Mouse (Mus musculus) heart, embryonic 15.5 days (tissue): ENCODE results near the gene Cela2a. TPM values are rescaled to one million over a fixed set of nuclear protein-coding genes. Genes with fewer than 3 reads are reported as not detected.
A peak's percentile ranks its signal among the peaks of the same experiment; 100 is the strongest.

Experiments
- ATAC-seq: fragments of 200-750 bp; cut with Nextera tagmentation; replicated peaks from 2 replicates; pipeline ENCODE4 v1.8.0; 2017; ENCODE audit warnings: low read depth, moderate TSS enrichment; ENCODE audit not compliant: insufficient number of reproducible peaks, insufficient read depth, low FRiP score
- H3K27ac ChIP-seq: fragments of 300-500 bp; sonication (generic); 2 replicates; pipeline ENCODE4 v1.5.1; 2015; ENCODE audit warnings: mild to moderate bottlenecking, inconsistent platforms
- H3K27me3 ChIP-seq: fragments of 300-500 bp; sonication (generic); 2 replicates; pipeline ENCODE4 v1.6.1; 2015; ENCODE audit warnings: inconsistent platforms
- H3K36me3 ChIP-seq: fragments of 300-500 bp; sonication (generic); 2 replicates; pipeline ENCODE4 v1.6.1; 2015; ENCODE audit warnings: mild to moderate bottlenecking, inconsistent platforms
- H3K4me1 ChIP-seq: fragments of 300-500 bp; sonication (generic); replicated peaks from 2 replicates; pipeline ENCODE4 v1.6.1; 2015; ENCODE audit warnings: inconsistent platforms
- H3K4me2 ChIP-seq: fragments of 300-500 bp; sonication (generic); 2 replicates; pipeline ENCODE4 v1.6.1; 2015; ENCODE audit warnings: inconsistent platforms, mild to moderate bottlenecking, moderate library complexity
- H3K4me3 ChIP-seq: fragments of 300-500 bp; sonication (generic); 2 replicates; pipeline ENCODE4 v1.5.1; 2015; ENCODE audit warnings: mild to moderate bottlenecking, inconsistent platforms
- H3K9ac ChIP-seq: fragments of 300-500 bp; sonication (generic); 2 replicates; pipeline ENCODE4 v1.6.1; 2015; ENCODE audit warnings: mild to moderate bottlenecking, inconsistent platforms
- H3K9me3 ChIP-seq: fragments of 300-500 bp; sonication (generic); replicated peaks from 2 replicates; pipeline ENCODE4 v1.6.1; 2016; ENCODE audit warnings: inconsistent platforms
- whole genome bisulfite sequencing: fragments of 180-500 bp; shearing (Covaris S2); methylation state at CpG from one replicate; pipeline ENCODE4 v1.1.7; 2015; ENCODE audit warnings: mixed read lengths; 5-methylcytosine and 5-hydroxymethylcytosine counted together
- polyA plus RNA-seq: library from polyadenylated mRNA; unstranded; fragments of >200 nt; fragmentation: Nextera tagmentation; extraction: Ambion mirVana; gene quantifications from 2 replicates; pipeline ENCODE4 v1.2.1, GENCODE M21; 2015

Gene Cela2a
- polyA plus RNA-seq, 1 experiment from 2014 or later, result 0.35 TPM

GRCm38 (mm10) chr4:141796954-141797353 is 29.0 kb downstream of the Cela2a start:
- no peak overlapping the region for H3K27ac ChIP-seq
- H3K4me3 ChIP-seq, result no peak overlapping the region
- H3K4me1 ChIP-seq, result peaks cover 10% of the 10 kb centered on the region
- peaks cover 16% of the 10 kb centered on the region; the same call in 1 of the 2 replicates for H3K36me3 ChIP-seq
- no peak for ATAC-seq
- WGBS, result 88% methylated on average over 4 of the region's 4 CpGs
- no peak overlapping the region for H3K4me2 ChIP-seq
- no peaks in the 10 kb centered on the region for H3K27me3 ChIP-seq
- no peaks in the 10 kb centered on the region for H3K9me3 ChIP-seq
- H3K9ac ChIP-seq, result no peak overlapping the region

- Histone ChIP-seq H3K4me3 (no peak overlapping the region), H3K4me1 (peaks cover 12% of the 10 kb centered on the region), H3K36me3 (peaks cover 16% of the 10 kb centered on the region; the same call in 1 of the 2 replicates), H3K27ac (no peak overlapping the region), H3K9ac (no peak overlapping the region), H3K9me3 (no peaks in the 10 kb centered on the region), H3K27me3 (no peaks in the 10 kb centered on the region), H3K4me2 (no peak overlapping the region)
- no peak for ATAC-seq
- WGBS, result 75% methylated on average over 7 of the region's 7 CpGs
Measured at GRCm38 (mm10) chr4:141796356-141796755, 29.6 kb downstream of the Cela2a start.

GRCm38 (mm10) chr4:141794152-141794535 is 31.8 kb downstream of the Cela2a start:
- H3K36me3 ChIP-seq, result peaks cover 16% of the 10 kb centered on the region; the same call in 1 of the 2 replicates
- 9% methylated on average over 5 of the region's 5 CpGs for WGBS
- H3K27me3 ChIP-seq, result no peaks in the 10 kb centered on the region
- H3K9me3 ChIP-seq, result no peaks in the 10 kb centered on the region
- peak overlapping the region; percentile 78 for H3K4me3 ChIP-seq
- H3K4me1 ChIP-seq, result peaks cover 24% of the 10 kb centered on the region
- H3K4me2 ChIP-seq, result peak overlapping the region; percentile 59
- peak overlapping the region; percentile 97 for H3K27ac ChIP-seq
- peak overlapping the region; percentile 63 for H3K9ac ChIP-seq
- no peak for ATAC-seq

DNA sequence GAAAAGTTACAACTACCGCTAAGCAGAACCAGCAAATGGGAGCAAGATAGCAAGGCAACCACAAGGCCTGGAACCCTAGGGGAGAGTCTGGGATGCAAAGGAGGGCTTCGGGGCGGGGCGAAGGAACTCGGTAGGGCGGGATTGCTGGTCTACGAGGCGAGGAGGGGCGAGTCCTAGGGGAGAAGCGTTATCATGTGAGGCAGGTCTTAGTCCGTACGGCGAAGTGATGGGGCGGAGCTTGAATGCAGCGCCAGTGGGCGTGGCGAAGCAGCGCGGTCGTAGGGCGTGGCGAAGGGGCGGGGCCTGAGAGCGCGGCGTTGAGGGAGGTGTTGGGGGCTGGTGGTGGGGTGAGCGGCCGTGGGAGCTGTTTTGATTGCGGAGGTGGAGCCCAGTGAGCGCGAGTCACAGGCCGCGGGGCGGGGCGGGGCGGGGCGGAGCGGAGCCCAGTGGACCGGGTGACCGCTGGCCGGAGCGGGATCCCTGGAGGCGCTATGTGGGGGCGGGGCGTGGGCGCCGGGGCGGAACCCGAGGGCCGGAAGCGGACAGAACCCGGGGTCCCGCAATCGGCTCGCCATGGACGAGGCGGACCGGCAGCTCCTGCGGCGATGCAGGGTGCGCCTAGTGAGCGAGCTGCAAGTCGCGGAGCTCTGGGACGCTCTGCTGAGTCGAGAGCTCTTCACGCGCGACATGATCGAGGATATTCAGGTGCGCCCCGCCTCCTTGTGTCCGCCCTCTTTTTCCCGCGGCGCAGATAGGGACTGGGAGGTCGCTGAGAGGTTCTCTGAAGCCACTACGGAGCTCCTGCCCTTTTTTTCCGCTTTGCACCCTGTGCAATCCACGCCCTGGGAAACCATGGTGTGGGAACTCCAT is 32.4 kb downstream of the Cela2a start, which contains the start of gene Casp9:
Gene Casp9 (plus strand): TSS at position 331 of the 870 bp plus-strand sequence.
- under 1% methylated on average over 76 of the region's 80 CpGs for WGBS
- peak within 1 kb of the TSS; percentile 78 for H3K4me3 ChIP-seq
- H3K27me3 ChIP-seq, result no peaks in the 10 kb centered on the region
- H3K9me3 ChIP-seq, result no peaks in the 10 kb centered on the region
- peak within 1 kb of the TSS; percentile 59 for H3K4me2 ChIP-seq
- peak; percentile 86 for ATAC-seq
- H3K27ac ChIP-seq, result peak within 1 kb of the TSS; percentile 97
- peaks cover 16% of the 10 kb centered on the region; the same call in 1 of the 2 replicates for H3K36me3 ChIP-seq
- H3K4me1 ChIP-seq, result peaks cover 24% of the 10 kb centered on the region
- peak within 1 kb of the TSS; percentile 63 for H3K9ac ChIP-seq

GRCm38 (mm10) chr4:141792554-141793281 is 33.2 kb downstream of the Cela2a start:
- peak overlapping the region; percentile 78 for H3K4me3 ChIP-seq
- H3K36me3 ChIP-seq, result peaks cover 16% of the 10 kb centered on the region; the same call in 1 of the 2 replicates
- peak overlapping the region; percentile 32 for H3K9ac ChIP-seq
- WGBS, result 11% methylated on average over 10 of the region's 10 CpGs
- ATAC-seq, result no peak
- no peaks in the 10 kb centered on the region for H3K9me3 ChIP-seq
- H3K27me3 ChIP-seq, result no peaks in the 10 kb centered on the region
- H3K4me2 ChIP-seq, result peak overlapping the region; percentile 59
- peaks cover 24% of the 10 kb centered on the region for H3K4me1 ChIP-seq
- peak overlapping the region; percentile 97 for H3K27ac ChIP-seq

DNA sequence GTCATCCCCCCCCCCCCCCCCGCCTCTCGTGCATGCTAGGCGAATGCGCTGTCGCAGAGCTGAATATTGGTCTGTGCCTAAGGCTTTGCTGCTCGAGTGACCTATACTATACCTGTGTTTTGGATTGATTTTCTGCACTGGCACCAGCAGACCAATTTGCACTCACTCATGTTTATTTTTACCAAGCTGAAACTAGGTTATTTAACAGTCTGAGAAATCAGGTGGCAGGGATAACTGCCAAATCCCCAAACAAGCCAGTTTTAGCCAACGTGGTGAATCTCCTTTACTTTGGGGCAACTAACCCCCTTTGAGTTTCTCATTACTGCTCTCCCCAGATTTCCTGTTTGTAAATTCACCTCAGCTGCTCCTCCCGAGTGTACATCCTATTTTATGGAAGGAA is 34.0 kb downstream of the Cela2a start:
- Histone ChIP-seq H3K4me2 (no peak overlapping the region), H3K27me3 (no peaks in the 10 kb centered on the region), H3K9me3 (no peaks in the 10 kb centered on the region), H3K4me1 (peaks cover 24% of the 10 kb centered on the region), H3K4me3 (no peak overlapping the region), H3K27ac (no peak overlapping the region), H3K9ac (no peak overlapping the region), H3K36me3 (peaks cover 14% of the 10 kb centered on the region; the same call in 1 of the 2 replicates)
- ATAC-seq, result no peak
- 83% methylated on average over 8 of the region's 8 CpGs for WGBS

DNA sequence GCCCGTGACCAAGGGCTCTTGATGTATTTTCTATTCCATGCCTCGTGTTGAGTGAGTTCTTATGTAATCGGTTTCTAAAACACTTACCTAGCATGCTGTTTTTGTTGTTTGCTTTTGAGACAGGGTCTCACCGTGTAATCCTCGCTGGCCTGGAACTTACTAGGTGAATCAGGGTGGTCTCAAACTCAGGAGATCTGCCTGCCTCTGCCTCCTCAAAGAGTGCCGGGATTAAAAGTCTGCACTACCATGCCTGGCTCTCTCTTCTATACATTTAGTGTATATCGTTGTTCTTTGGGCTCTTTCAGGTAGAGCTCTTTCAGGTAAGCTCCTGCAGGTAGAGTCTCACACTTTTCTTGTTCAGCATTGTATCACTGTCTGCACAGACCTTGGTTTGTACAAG is 34.5 kb downstream of the Cela2a start:
- no peak overlapping the region; the same call in 1 of the 2 replicates for H3K4me2 ChIP-seq
- WGBS, result 86% methylated on average over 7 of the region's 7 CpGs
- peaks cover 24% of the 10 kb centered on the region for H3K4me1 ChIP-seq
- no peaks in the 10 kb centered on the region for H3K27me3 ChIP-seq
- peaks cover 9% of the 10 kb centered on the region; the same call in 1 of the 2 replicates for H3K36me3 ChIP-seq
- H3K4me3 ChIP-seq, result no peak overlapping the region
- no peak overlapping the region for H3K27ac ChIP-seq
- no peak for ATAC-seq
- H3K9ac ChIP-seq, result no peak overlapping the region
- H3K9me3 ChIP-seq, result no peaks in the 10 kb centered on the region

GRCm38 (mm10) chr4:141790524-141790990 is 35.4 kb downstream of the Cela2a start, which contains the start of gene Dnajc16:
Gene Dnajc16 (minus strand): TSS chr4:141790931.
- Histone ChIP-seq H3K36me3 (peaks cover 8% of the 10 kb centered on the region; the same call in 1 of the 2 replicates), H3K27me3 (no peaks in the 10 kb centered on the region), H3K9ac (peak within 1 kb of the TSS; percentile 90), H3K27ac (peak within 1 kb of the TSS; percentile 76), H3K9me3 (no peaks in the 10 kb centered on the region), H3K4me2 (peak within 1 kb of the TSS; percentile 84), H3K4me1 (peaks cover 24% of the 10 kb centered on the region), H3K4me3 (peak within 1 kb of the TSS; percentile 80)
- WGBS, result under 1% methylated on average over 42 of the region's 42 CpGs
- ATAC-seq, result peak; percentile 86

DNA sequence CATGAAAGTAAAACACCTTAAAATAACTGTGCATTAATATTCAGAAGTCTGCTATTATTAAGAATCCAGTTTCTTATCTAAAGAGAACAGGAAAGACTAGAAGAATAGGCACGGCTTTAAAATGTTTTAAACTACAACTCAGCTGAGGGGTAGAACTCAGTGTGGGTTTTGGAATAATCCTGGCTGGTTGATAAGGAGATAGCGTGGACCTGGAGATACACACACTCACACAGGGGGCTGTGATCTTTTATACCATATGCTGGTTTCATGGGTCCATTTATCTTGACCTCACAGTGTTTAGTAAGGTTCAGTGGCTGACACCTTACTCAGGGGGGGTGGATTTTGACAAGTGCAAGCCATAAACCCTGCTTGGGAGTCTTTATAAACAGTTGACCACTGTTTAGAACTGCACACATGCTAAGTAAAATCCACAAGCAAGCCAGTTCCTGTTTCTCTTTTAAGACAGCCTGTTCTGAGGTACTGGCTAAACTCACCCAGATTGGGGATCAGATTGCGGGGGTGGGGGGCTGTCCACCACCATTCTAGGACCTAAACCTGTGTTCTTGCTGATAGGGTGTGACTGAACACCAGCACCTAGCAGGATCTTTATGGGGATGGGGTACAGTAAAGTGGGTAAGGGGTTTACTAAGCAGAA is 36.3 kb downstream of the Cela2a start:
- Histone ChIP-seq H3K4me2 (peak overlapping the region; percentile 84), H3K9ac (peak overlapping the region; percentile 90), H3K27me3 (no peaks in the 10 kb centered on the region), H3K9me3 (no peaks in the 10 kb centered on the region), H3K36me3 (peaks cover 8% of the 10 kb centered on the region; the same call in 1 of the 2 replicates), H3K4me3 (peak overlapping the region; percentile 80), H3K4me1 (peaks cover 17% of the 10 kb centered on the region), H3K27ac (peak overlapping the region; percentile 76)
- WGBS, result 33% methylated on average over 3 of the region's 3 CpGs
- ATAC-seq, result no peak

DNA sequence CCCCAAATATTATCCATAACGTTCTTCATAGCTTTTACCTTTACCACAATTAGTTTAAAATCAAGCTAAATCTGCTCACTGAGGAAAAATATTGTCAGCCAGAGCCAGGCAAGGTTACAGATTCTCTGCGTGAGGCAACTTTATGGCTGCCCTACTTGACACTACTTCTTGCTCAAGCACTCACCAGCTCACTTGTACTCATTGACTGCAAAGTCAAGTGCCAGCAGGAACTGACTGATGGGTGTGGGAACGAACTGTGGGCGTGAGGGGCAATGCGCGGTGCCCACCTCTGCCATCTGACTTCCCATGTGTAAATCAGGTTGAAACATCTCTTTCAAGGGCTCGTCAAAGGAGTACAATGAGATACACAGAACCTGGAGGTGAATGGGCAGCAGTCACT is 38.5 kb downstream of the Cela2a start:
- H3K4me2 ChIP-seq, result no peak overlapping the region
- no peak overlapping the region for H3K4me3 ChIP-seq
- H3K36me3 ChIP-seq, result peaks cover 28% of the 10 kb centered on the region
- peaks cover 14% of the 10 kb centered on the region for H3K4me1 ChIP-seq
- H3K9me3 ChIP-seq, result no peaks in the 10 kb centered on the region
- no peak for ATAC-seq
- no peak overlapping the region for H3K9ac ChIP-seq
- H3K27me3 ChIP-seq, result no peaks in the 10 kb centered on the region
- H3K27ac ChIP-seq, result no peak overlapping the region
- 87% methylated on average over 7 of the region's 7 CpGs for WGBS
